Mouse (Mus musculus) CH12.LX (cell line): ENCODE data around the gene Slc47a2. TPM values are rescaled to one million over a fixed set of nuclear protein-coding genes. Genes with fewer than 3 reads are reported as not detected.

Experiments used
- DNase-seq: peaks from one replicate; pipeline ENCODE4 v3.0.0-alpha.2; 2013; ENCODE audit errors: extremely low read depth
- H3K27ac ChIP-seq: 2 replicates; pipeline ENCODE4 v1.5.1; 2012; ENCODE audit warnings: low read depth, mild to moderate bottlenecking, control low read depth, moderate library complexity; ENCODE audit not compliant: insufficient read depth
- H3K27me3 ChIP-seq: replicated peaks from 2 replicates; pipeline ENCODE3; 2012; ENCODE audit warnings: inconsistent platforms
- H3K36me3 ChIP-seq, 2 experiments: replicated peaks in 1 of 2; 2 replicates each; pipeline versions ENCODE3 to v1.6.1; 2012; ENCODE audit warnings: inconsistent platforms in 1 of 2, low read length in 1 of 2, mild to moderate bottlenecking in 1 of 2, mixed read lengths in 1 of 2, moderate library complexity in 1 of 2; ENCODE audit not compliant: control insufficient read depth in 1 of 2, insufficient read depth in 1 of 2
- H3K4me1 ChIP-seq, 2 experiments: 2 replicates each; pipeline ENCODE4 v1.6.1; 2012; ENCODE audit warnings: inconsistent platforms in 1 of 2, moderate library complexity in 1 of 2; ENCODE audit not compliant: insufficient read depth in 2 of 2, control insufficient read depth in 1 of 2
- H3K4me2 ChIP-seq: 2 replicates; pipeline ENCODE4 v1.6.1; 2012; ENCODE audit warnings: low read depth, mild to moderate bottlenecking, control low read depth; ENCODE audit not compliant: poor library complexity, insufficient read depth, severe bottlenecking
- H3K4me3 ChIP-seq, 3 experiments: fragments of 150-350 bp in 1 of 3; sonication (generic) in 1 of 3; replicated peaks in 1 of 3; 2 replicates each; pipeline versions ENCODE3 to v1.5.1; 2011 to 2012; ENCODE audit warnings: low read depth in 2 of 3, low read length in 2 of 3, mild to moderate bottlenecking in 2 of 3, moderate library complexity in 2 of 3, control low read depth in 1 of 3, improper control_type of control experiment in 1 of 3, inconsistent platforms in 1 of 3, mixed read lengths in 1 of 3; ENCODE audit not compliant: poor library complexity in 1 of 3
- H3K79me2 ChIP-seq: replicated peaks from 2 replicates; pipeline ENCODE4 v1.6.1; 2012; ENCODE audit warnings: mild to moderate bottlenecking, moderate library complexity; ENCODE audit not compliant: control insufficient read depth, poor library complexity, insufficient read depth, severe bottlenecking; ENCODE audit errors: extremely low read depth
- H3K9ac ChIP-seq: 2 replicates; pipeline ENCODE4 v1.6.1; 2012; ENCODE audit warnings: low read depth, mild to moderate bottlenecking, control low read depth, moderate library complexity; ENCODE audit not compliant: insufficient read depth
- H3K9me3 ChIP-seq: replicated peaks from 2 replicates; pipeline ENCODE3; 2012; ENCODE audit warnings: low read length, inconsistent platforms, mixed read lengths
- BHLHE40 ChIP-seq: IDR thresholded peaks from 2 replicates; pipeline ENCODE4 v1.6.1; 2011; ENCODE audit warnings: mild to moderate bottlenecking, low read depth, low read length, improper control_type of control experiment
- CTCF ChIP-seq, 2 experiments: IDR thresholded peaks in 1 of 2; conservative IDR thresholded peaks in 1 of 2; 2 replicates each; pipeline ENCODE4 v1.5.1; 2011 to 2012; ENCODE audit warnings: low read depth in 2 of 2, low read length in 2 of 2, improper control_type of control experiment in 1 of 2, inconsistent platforms in 1 of 2, mild to moderate bottlenecking in 1 of 2, moderate library complexity in 1 of 2
- E2F4 ChIP-seq: IDR thresholded peaks from 2 replicates; pipeline ENCODE4 v1.6.1; 2011; ENCODE audit warnings: low read depth, low read length, improper control_type of control experiment; ENCODE audit not compliant: insufficient replicate concordance
- EP300 ChIP-seq: IDR thresholded peaks from 2 replicates; pipeline ENCODE4 v1.6.1; 2011; ENCODE audit warnings: low read length, improper control_type of control experiment
- ETS1 ChIP-seq: conservative IDR thresholded peaks from 2 replicates; pipeline ENCODE4 v1.6.1; 2012; ENCODE audit warnings: low read depth, mild to moderate bottlenecking, inconsistent platforms, low read length, improper control_type of control experiment, moderate library complexity
- GABPA ChIP-seq: IDR thresholded peaks from 2 replicates; pipeline ENCODE4 v1.6.1; 2012; ENCODE audit warnings: low read depth, low read length, improper control_type of control experiment, inconsistent platforms; ENCODE audit not compliant: insufficient replicate concordance
- IRF4 ChIP-seq: IDR thresholded peaks from 2 replicates; pipeline ENCODE4 v1.6.1; 2014; ENCODE audit warnings: low read depth, mild to moderate bottlenecking, inconsistent platforms, low read length, improper control_type of control experiment
- JUN ChIP-seq: IDR thresholded peaks from 2 replicates; pipeline ENCODE4 v1.6.1; 2011; ENCODE audit warnings: low read depth, mild to moderate bottlenecking, low read length, improper control_type of control experiment, moderate library complexity; ENCODE audit not compliant: insufficient read depth
- JUND ChIP-seq: conservative IDR thresholded peaks from 2 replicates; pipeline ENCODE4 v1.6.1; 2011; ENCODE audit warnings: low read depth, low read length, improper control_type of control experiment
- MAX ChIP-seq: IDR thresholded peaks from 2 replicates; pipeline ENCODE4 v1.6.1; 2011; ENCODE audit warnings: low read length, improper control_type of control experiment
- MAZ ChIP-seq: IDR thresholded peaks from 2 replicates; pipeline ENCODE4 v1.6.1; 2012; ENCODE audit warnings: low read depth, mild to moderate bottlenecking, inconsistent platforms, low read length, improper control_type of control experiment, moderate library complexity
- MEF2A ChIP-seq: IDR thresholded peaks from 2 replicates; pipeline ENCODE4 v1.6.1; 2014; ENCODE audit warnings: low read depth, mild to moderate bottlenecking, inconsistent platforms, low read length, improper control_type of control experiment, borderline replicate concordance
- MXI1 ChIP-seq: IDR thresholded peaks from 2 replicates; pipeline ENCODE4 v1.6.1; 2011; ENCODE audit warnings: mild to moderate bottlenecking, low read depth, low read length, improper control_type of control experiment
- MYC ChIP-seq: IDR thresholded peaks from 2 replicates; pipeline ENCODE4 v1.6.1; 2011; ENCODE audit warnings: low read depth, mild to moderate bottlenecking, improper control_type of control experiment, low read length
- NRF1 ChIP-seq: IDR thresholded peaks from 2 replicates; pipeline ENCODE4 v1.6.1; 2014; ENCODE audit warnings: low read depth, mild to moderate bottlenecking, inconsistent platforms, low read length, improper control_type of control experiment, moderate library complexity
- POLR2A ChIP-seq: IDR thresholded peaks from 2 replicates; pipeline ENCODE4 v1.6.1; 2011; ENCODE audit warnings: low read depth, mild to moderate bottlenecking, improper control_type of control experiment, low read length
- POLR2AphosphoS2 ChIP-seq: IDR thresholded peaks from 2 replicates; pipeline ENCODE4 v1.6.1; 2011; ENCODE audit warnings: low read depth, low read length, improper control_type of control experiment
- RAD21 ChIP-seq: IDR thresholded peaks from 2 replicates; pipeline ENCODE4 v1.6.1; 2011; ENCODE audit warnings: low read depth, mild to moderate bottlenecking, low read length, improper control_type of control experiment, moderate library complexity
- RCOR1 ChIP-seq: conservative IDR thresholded peaks from 2 replicates; pipeline ENCODE4 v1.6.1; 2012; ENCODE audit warnings: low read depth, mild to moderate bottlenecking, inconsistent platforms, low read length, improper control_type of control experiment
- SIN3A ChIP-seq: IDR thresholded peaks from 2 replicates; pipeline ENCODE4 v1.6.1; 2012; ENCODE audit warnings: low read length, improper control_type of control experiment, inconsistent platforms
- SMC3 ChIP-seq: IDR thresholded peaks from 2 replicates; pipeline ENCODE4 v1.6.1; 2011; ENCODE audit warnings: low read depth, low read length, improper control_type of control experiment
- TBP ChIP-seq: conservative IDR thresholded peaks from 2 replicates; pipeline ENCODE4 v1.6.1; 2011; ENCODE audit warnings: low read depth, low read length, improper control_type of control experiment
- TCF12 ChIP-seq: IDR thresholded peaks from 2 replicates; pipeline ENCODE4 v1.6.1; 2014; ENCODE audit warnings: low read depth, mild to moderate bottlenecking, inconsistent platforms, low read length, improper control_type of control experiment
- UBTF ChIP-seq: IDR thresholded peaks from 2 replicates; pipeline ENCODE4 v1.6.1; 2012; ENCODE audit warnings: low read depth, mild to moderate bottlenecking, inconsistent platforms, low read length, improper control_type of control experiment, moderate library complexity
- USF1 ChIP-seq: IDR thresholded peaks from 2 replicates; pipeline ENCODE4 v1.6.1; 2014; ENCODE audit warnings: low read depth, mild to moderate bottlenecking, inconsistent platforms, low read length, improper control_type of control experiment
- USF2 ChIP-seq: conservative IDR thresholded peaks from 2 replicates; pipeline ENCODE4 v1.6.1; 2011; ENCODE audit warnings: low read depth, low read length, improper control_type of control experiment
- ZKSCAN1 ChIP-seq: IDR thresholded peaks from 2 replicates; pipeline ENCODE4 v1.6.1; 2012; ENCODE audit warnings: low read depth, inconsistent platforms, low read length, improper control_type of control experiment, borderline replicate concordance
- ZMIZ1 ChIP-seq: IDR thresholded peaks from 2 replicates; pipeline ENCODE4 v1.6.1; 2012; ENCODE audit warnings: low read depth, mild to moderate bottlenecking, inconsistent platforms, low read length, improper control_type of control experiment
- ZNF384 ChIP-seq: IDR thresholded peaks from 2 replicates; pipeline ENCODE4 v1.6.1; 2012; ENCODE audit warnings: low read depth, low read length, improper control_type of control experiment, inconsistent platforms
- dilution Hi-C: fragments of 300-500 bp; cut with MboI; formaldehyde crosslinking; loops from 2 replicates; pipeline ENCODE4 v1.14.3; 2020; ENCODE audit warnings: low sequenced_read_pairs; ENCODE audit not compliant: extremely low pct_unique_long_range_greater_than_20kb, extremely low pct_ligation_motif_present
- in situ Hi-C: fragments of 300-500 bp; cut with MboI; formaldehyde crosslinking; loops from 3 replicates; pipeline ENCODE4 v1.14.3; 2019; ENCODE audit warnings: low sequenced_read_pairs, low pct_ligation_motif_present, low pct_unique_long_range_greater_than_20kb, mixed read lengths
- polyA plus RNA-seq: library from polyadenylated mRNA; unstranded; fragments of >175 nt; gene quantifications from 2 replicates; pipeline ENCODE4 v1.2.1, GENCODE M21; 2012; ENCODE audit warnings: low read depth; ENCODE audit not compliant: insufficient read length
- total RNA-seq, 2 experiments: library from RNA; depleted of rRNA; stranded (reverse); fragments of 300-350 nt in 1 of 2; fragments of >200 nt in 1 of 2; gene quantifications; 2 replicates each; pipeline ENCODE4 v1.2.3; 2012 to 2014

Gene Slc47a2
- total and polyA plus RNA-seq, 3 experiments = 0.08 to 0.68 (median 0.39) TPM

DNA sequence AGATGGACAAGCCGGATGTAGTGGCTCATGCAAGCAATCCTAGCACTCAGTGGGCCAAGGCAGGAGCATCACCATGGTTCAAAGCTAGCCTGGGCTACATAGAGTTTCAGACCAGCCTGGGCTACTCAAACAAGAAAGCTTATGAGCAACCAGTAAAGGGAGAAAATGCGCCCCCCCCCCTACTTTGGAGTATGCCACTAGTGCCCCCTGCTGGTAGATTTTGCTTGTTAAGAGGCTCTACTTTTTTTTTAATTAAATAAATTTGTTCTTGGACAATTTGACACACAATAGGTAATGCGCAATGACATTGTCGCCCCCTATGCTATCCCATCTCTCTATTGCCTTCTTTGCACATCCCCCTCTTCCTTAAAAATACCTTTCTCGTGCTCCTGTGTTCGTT lies 45.4 kb upstream of the Slc47a2 start (continued):
- TF ChIP-seq RCOR1 (no peak), BHLHE40 (no peak), ZKSCAN1 (no peak), MYC (no peak), EP300 (no peak), CTCF (conservative IDR thresholded peaks at IDR 0.05 in 1 of 2, IDR thresholded peaks at IDR 0.05 in 1 of 2; ENCODE audit: low read depth in 2 of 2, low read length in 2 of 2) (peak in 1 of 2 experiments; percentile 71; a peak in 3 of 4 replicates), E2F4 (no peak), ZNF384 (peak; percentile 82), SIN3A (no peak), TBP (no peak), GABPA (no peak), MEF2A (no peak), MXI1 (no peak), ZMIZ1 (0 out of 2 replicates have a peak, but pooled peaks have one; percentile 7), TCF12 (no peak), POLR2A (no peak), RAD21 (peak; percentile 55), IRF4 (no peak), JUND (no peak), SMC3 (peak; percentile 63), MAZ (peak; percentile 84)

DNA sequence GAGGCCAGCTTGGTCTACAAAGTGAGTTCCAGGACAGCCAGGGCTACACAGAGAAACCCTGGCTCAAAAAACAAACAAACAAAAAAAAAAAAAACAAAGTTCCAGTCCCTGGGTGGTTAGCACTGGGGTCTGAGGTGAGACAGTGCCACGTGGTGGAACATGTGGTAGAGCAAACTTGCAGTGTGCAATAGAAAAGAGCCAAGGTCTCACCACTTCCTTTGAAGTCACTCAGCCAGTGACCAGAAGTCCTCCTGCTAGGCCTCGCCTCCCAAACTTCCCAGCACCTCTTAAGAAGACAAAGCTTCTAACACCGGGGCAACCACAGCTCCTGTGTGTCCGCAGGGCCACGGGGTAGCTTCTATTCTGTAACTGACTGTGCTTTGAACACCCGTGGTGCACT lies 44.6 kb upstream of the Slc47a2 start:
- Histone ChIP-seq H3K27me3 (no peaks in the 10 kb centered on the region), H3K4me3 (no peak overlapping the region)
- TF ChIP-seq NRF1 (no peak), UBTF (no peak), POLR2AphosphoS2 (no peak), ZMIZ1 (no peak), MYC (peak; percentile 76; the same call in 1 of the 2 replicates), MEF2A (no peak), MAX (peak; percentile 70; the same call in 1 of the 2 replicates), ETS1 (no peak), USF2 (no peak), JUN (no peak), USF1 (peak; percentile 9; the same call in 1 of the 2 replicates), IRF4 (no peak), E2F4 (no peak), MXI1 (no peak; the same call in 1 of the 2 replicates)
- TF ChIP-seq, all 38 proteins: peak for 3
- peak; percentile 62 for DNase-seq
- Histone ChIP-seq H3K27ac (no peak overlapping the region), H3K9ac (no peak overlapping the region), H3K79me2 (peaks cover 25% of the 10 kb centered on the region), H3K9me3 (peaks cover 9% of the 10 kb centered on the region), H3K36me3 (peaks cover 67 to 81% of the 10 kb centered on the region in 2 experiments), H3K4me2 (no peak overlapping the region), H3K4me1 (peaks cover 4 to 56% of the 10 kb centered on the region in 2 experiments)
- dilution Hi-C loops = no loop called here
- in situ Hi-C loops = no loop called here
